Mouse (Mus musculus) gastrocnemius, adult 8-10 months (tissue): Measurements from ENCODE around the gene Slc25a33. TPM values are rescaled to one million over a fixed set of nuclear protein-coding genes. Genes with fewer than 3 reads are reported as not detected.
"Not testable (repeated sequence)": the region's sequence is repeated elsewhere in the genome, so short reads cannot be mapped to it uniquely, and the experiment has no call there.

Experiments used
- DNase-seq, 2 experiments: peaks; one replicate each; pipeline ENCODE4 v3.0.0; 2022; ENCODE audit warnings: low spot score in 2 of 2
- total RNA-seq, 4 experiments: library from RNA; stranded (reverse); gene quantifications; 2 replicates each; pipeline ENCODE4 v1.2.4; 2022

Gene Slc25a33
- total RNA-seq, 4 experiments from 2014 or later = 7.7 to 14.5 (median 13.0) TPM

GRCm38 (mm10) chr4:149759517-149759916, 14.6 kb downstream of the Slc25a33 start:
- no peak for DNase-seq

DNA sequence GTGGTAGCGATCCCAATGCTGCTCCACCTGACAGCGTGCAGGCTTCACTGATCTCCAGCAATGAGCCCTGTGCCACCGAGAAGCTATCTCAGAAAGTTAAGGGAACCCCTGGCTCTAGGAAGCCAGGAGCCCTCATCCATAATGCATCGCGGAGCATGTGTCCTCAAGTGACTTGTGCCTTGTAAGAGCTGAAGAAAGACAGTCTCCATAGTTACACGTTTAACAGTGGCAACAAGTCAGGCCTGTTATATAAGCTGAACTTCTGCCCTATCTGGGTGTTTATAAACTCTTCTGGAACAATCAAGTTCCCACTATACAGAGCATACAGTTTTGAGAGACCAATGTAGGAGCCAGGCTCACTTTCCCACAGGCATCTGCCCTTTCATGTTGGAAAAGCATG, 15.7 kb downstream of the Slc25a33 start:
- DNase-seq = no peak

- not testable (repeated sequence) for DNase-seq
These were observed 17.5 kb downstream of the Slc25a33 start for GRCm38 (mm10) chr4:149756546-149756945.

GRCm38 (mm10) chr4:149752836-149753235, 21.2 kb downstream of the Slc25a33 start:
- DNase-seq = no peak

- peak in 1 of 2 experiments; percentile 30 for DNase-seq
These were observed 21.8 kb downstream of the Slc25a33 start for GRCm38 (mm10) chr4:149752124-149752799.

GRCm38 (mm10) chr4:149750671-149751070, 23.4 kb downstream of the Slc25a33 start:
- DNase-seq = no peak

DNA sequence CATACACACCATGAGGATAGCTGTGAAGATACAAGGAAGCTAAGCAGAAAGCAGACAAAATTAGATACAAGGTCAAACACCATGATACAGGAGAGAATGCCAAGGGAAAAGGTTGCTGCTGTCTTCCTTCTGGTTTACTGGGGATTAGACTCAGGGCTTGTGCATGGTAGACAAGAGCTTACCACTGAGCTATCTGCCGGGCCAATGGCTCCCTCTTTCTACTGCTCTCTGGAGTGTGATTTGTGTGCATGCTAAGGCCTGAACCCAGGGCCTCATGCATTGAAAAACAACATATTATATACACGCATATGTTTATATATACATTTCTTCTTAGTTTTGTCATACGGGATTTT, 24.4 kb downstream of the Slc25a33 start:
- DNase-seq = not testable (repeated sequence)

DNA sequence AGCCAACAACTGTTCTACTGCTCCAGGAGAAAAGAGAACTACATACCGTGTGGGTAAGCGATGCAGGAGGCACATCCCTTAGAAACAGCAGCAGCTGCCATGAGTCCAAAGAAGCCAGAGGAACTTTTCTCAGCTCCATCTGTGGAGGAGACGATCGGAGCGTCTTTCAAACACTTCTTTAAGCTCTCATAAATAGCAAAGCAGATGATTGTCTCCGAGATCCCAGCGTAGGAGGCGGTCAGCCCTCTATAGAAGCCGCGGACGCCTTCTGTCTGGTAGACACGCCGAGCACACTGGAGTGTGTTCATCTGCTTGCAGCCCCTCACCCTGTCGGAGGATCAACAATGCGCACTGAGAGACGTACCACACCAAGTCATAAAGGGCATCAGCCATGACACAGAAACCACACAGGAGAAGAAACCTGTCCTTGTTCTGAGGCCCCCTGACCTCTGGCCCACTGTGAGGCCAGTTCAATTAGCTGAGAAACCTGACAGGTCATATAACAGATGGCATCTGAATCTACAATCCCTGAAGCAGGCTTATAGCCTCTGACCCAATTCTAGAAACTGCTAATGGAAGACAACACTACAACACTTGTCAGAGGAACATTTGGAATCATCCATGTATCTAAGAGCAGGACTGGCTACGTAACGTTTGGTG, 24.9 kb downstream of the Slc25a33 start:
- no peak for DNase-seq

DNA sequence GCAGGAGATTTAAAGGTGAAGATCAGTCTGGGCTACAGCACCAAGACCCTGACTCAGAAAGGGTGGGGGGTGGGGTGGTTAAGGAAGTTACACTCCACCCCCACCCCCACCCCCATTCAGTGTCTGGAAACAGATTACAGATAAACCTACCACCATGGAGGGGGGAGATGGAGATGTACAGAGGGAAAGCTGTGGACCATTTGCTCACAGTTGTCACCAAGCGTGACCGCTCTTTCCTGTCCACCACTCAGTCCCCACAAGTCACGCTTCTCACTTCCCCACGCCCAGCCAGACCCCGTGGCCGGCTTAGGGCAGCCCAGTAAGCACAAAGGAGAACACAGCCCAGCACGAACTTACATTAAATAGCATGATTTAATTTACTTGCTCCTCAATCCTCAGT, 30.0 kb downstream of the Slc25a33 start:
- no peak for DNase-seq

- no peak for DNase-seq
These were observed 32.0 kb downstream of the Slc25a33 start for GRCm38 (mm10) chr4:149742011-149742530.

GRCm38 (mm10) chr4:149740301-149740700, 33.8 kb downstream of the Slc25a33 start:
- no peak for DNase-seq

- DNase-seq = no peak
These were observed 34.6 kb downstream of the Slc25a33 start for GRCm38 (mm10) chr4:149739478-149739877.

GRCm38 (mm10) chr4:149737383-149738324, 36.4 kb downstream of the Slc25a33 start, which contains the start of gene Tmem201:
TSS of gene Tmem201 (minus strand) at chr4:149738044.
- peak; percentile 83 to 91 for DNase-seq

DNA sequence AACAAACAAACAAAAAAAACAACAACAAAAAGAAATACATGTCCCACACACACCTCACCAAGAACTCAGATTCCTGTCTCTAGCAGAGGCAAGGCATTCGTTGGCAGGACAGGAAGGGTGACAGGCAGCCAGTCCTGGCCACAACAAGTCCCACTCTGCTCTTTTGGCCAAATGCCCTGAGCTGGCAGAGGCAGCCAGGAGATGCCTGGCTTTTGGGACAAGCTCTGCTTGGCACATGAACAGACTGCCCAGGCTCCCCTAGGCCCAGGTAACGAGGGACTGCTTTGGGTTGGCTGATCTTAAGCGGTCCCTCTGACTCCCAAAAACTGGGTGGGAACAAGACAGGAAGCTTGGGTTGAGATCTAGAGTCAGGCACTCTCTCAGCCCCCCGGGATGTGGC, 37.5 kb downstream of the Slc25a33 start:
- DNase-seq = peak; percentile 60 to 81

- DNase-seq = no peak
These were observed 38.3 kb downstream of the Slc25a33 start for GRCm38 (mm10) chr4:149735624-149736250.

- DNase-seq = no peak
These were observed 39.2 kb downstream of the Slc25a33 start for GRCm38 (mm10) chr4:149734730-149735475.

- no peak for DNase-seq
These were observed 39.8 kb downstream of the Slc25a33 start for GRCm38 (mm10) chr4:149734246-149734645.

- DNase-seq = no peak
These were observed 40.3 kb downstream of the Slc25a33 start for GRCm38 (mm10) chr4:149733748-149734147.

GRCm38 (mm10) chr4:149732800-149733199, 41.3 kb downstream of the Slc25a33 start:
- DNase-seq = no peak

- DNase-seq = no peak
These were observed 41.8 kb downstream of the Slc25a33 start for GRCm38 (mm10) chr4:149732313-149732712.
